Mouse (Mus musculus): ENCODE data around the gene Otoa.

- TF ChIP-seq TAL1 (IDR thresholded peaks at IDR 0.05; ENCODE audit: low read length) (no peak), GATA1 (IDR thresholded peaks at IDR 0.05; ENCODE audit: low read length) (no peak)
Observed at GRCm38 (mm10) chr7:121165616-121166015, 84.2 kb downstream of the Otoa start.

Data from erythroblast, embryonic 14.5 days (primary cell).